ENCODE assay signal across 32 mouse cellular contexts in genomic region chr11:83540931-83541330, GRCm38 (mm10). TPM values are rescaled to one million over a fixed set of nuclear protein-coding genes. Genes with fewer than 3 reads are reported as not detected.
A peak's percentile ranks its signal among the peaks of the same experiment; 100 is the strongest.
DNase-seq lines count a peak whose midpoint lies in the region; ATAC-seq lines count a peak whose summit lies in the region.
"Had no signal": no experiment of that assay in that cellular context is flagged by ENCODE, and none has a peak within 500 bp of the region (broad histone marks: within the 10 kb centered on the region; RNA-seq: fewer than 3 reads in every experiment).

No protein-coding gene starts in this region.

- H3K27me3 ChIP-seq in limb, embryonic 10.5 days (ENCODE audit: low read depth, poor library complexity, severe bottlenecking), result no peaks in the 10 kb centered on the region
- H3K27me3 ChIP-seq: embryonic facial prominence, embryonic 12.5 days; heart, embryonic 15.5 days; liver, embryonic 13.5 days; midbrain, embryonic 13.5 days; neural tube, embryonic 12.5 days had no signal

- 86% methylated on average over 2 of the region's 2 CpGs for WGBS in limb, embryonic 10.5 days

- no peaks in the 10 kb centered on the region for H3K36me3 ChIP-seq in limb, embryonic 10.5 days
- H3K36me3 ChIP-seq: embryonic facial prominence, embryonic 12.5 days; heart, embryonic 15.5 days; liver, embryonic 13.5 days; midbrain, embryonic 13.5 days; neural tube, embryonic 12.5 days had no signal

- no peaks in the 10 kb centered on the region for H3K9me3 ChIP-seq in limb, embryonic 10.5 days (replicated peaks)
- H3K9me3 ChIP-seq: embryonic facial prominence, embryonic 12.5 days; heart, embryonic 15.5 days; liver, embryonic 13.5 days; midbrain, embryonic 13.5 days; neural tube, embryonic 12.5 days had no signal

- H3K4me3 ChIP-seq in limb, embryonic 10.5 days, result no peak overlapping the region
- H3K4me3 ChIP-seq: embryonic facial prominence, embryonic 12.5 days; heart, embryonic 15.5 days; liver, embryonic 13.5 days; midbrain, embryonic 13.5 days; neural tube, embryonic 12.5 days had no signal

- peak; percentile 10 for DNase-seq in CD4-positive, CD25-positive, alpha-beta regulatory T cell, adult 2 months (ENCODE audit: low read depth, low spot score)
- peak; percentile 45 for DNase-seq in 3T3-L1 (ENCODE audit: low read depth, low spot score)
- DNase-seq in thymus, postnatal 14 days, result no peak
- DNase-seq in limb, embryonic 10.5 days (ENCODE audit: low spot score), result no peak
- DNase-seq in cerebellum, postnatal 14 days, result no peak
- DNase-seq: adrenal gland, postnatal 36 days; cerebellum, adult 11 months; cerebellum, adult 9-11 months; forebrain, postnatal 0 days; gastrocnemius, postnatal 25 days; heart, postnatal 36 days; kidney, adult 18-20 months; kidney, postnatal 4 days; liver, embryonic 13.5 days; lung, embryonic 14.5 days; lung, postnatal 4 days; right cerebral cortex, postnatal 25 days; thymus, postnatal 36 days had no signal

- no peaks in the 10 kb centered on the region for H3K4me1 ChIP-seq in limb, embryonic 10.5 days
- H3K4me1 ChIP-seq: heart, embryonic 15.5 days; midbrain, embryonic 13.5 days; neural tube, embryonic 12.5 days had no signal

- ATAC-seq in CD4-positive, CD25-positive, alpha-beta regulatory T cell, adult 4 months, result no peak
- ATAC-seq in activated CD4-positive, CD25-positive, alpha-beta regulatory T cell, adult 4 months, result peak; percentile 10
- ATAC-seq in megakaryocyte, adult 5-6 weeks (ENCODE audit: poor library complexity, severe bottlenecking), result peak; percentile 51
- ATAC-seq: forebrain, postnatal 0 days; midbrain, embryonic 13.5 days had no signal

- no peak overlapping the region for H3K27ac ChIP-seq in limb, embryonic 10.5 days
- H3K27ac ChIP-seq: embryonic facial prominence, embryonic 12.5 days; heart, embryonic 15.5 days; hindbrain, embryonic 14.5 days; liver, embryonic 13.5 days; midbrain, embryonic 13.5 days; neural tube, embryonic 12.5 days had no signal

RNA-seq across cellular contexts. Expression of gene Ccl5, which starts 10.6 kb away (rescaled TPM):
- 100 to 1,000 TPM; 385 to 395 TPM for polyA plus RNA-seq in CD4-positive, CD25-positive, alpha-beta regulatory T cell, adult 4 months (2017; shearing (Covaris generic))
- polyA plus RNA-seq in activated CD4-positive, CD25-positive, alpha-beta regulatory T cell, adult 4 months (2017; shearing (Covaris generic)), result 100 to 1,000 TPM; 462 to 551 TPM
- 32.1 and 70.7 TPM in 2 replicates for total RNA-seq in megakaryocyte, adult 5-6 weeks (2015)
- total RNA-seq in megakaryocyte, adult 5-6 weeks (2017), result 7.2 and 11.1 TPM in 2 replicates
- polyA plus RNA-seq in limb, embryonic 10.5 days (2016; fragmentation: Nextera tagmentation; extraction: Ambion mirVana), result not detected in 2 replicates
- total RNA-seq: forebrain, postnatal 0 days; gastrocnemius, postnatal 25 days; layer of hippocampus, postnatal 10 days had no signal
- polyA plus RNA-seq: forebrain, embryonic 11.5 days; hindbrain, embryonic 14.5 days; limb, embryonic 11.5 days; midbrain, embryonic 13.5 days; neural tube, embryonic 12.5 days had no signal

RNA-seq across cellular contexts. Expression of gene Heatr9, which starts 19.0 kb away (rescaled TPM):
- under 1 TPM; 0.54 to 0.62 TPM for polyA plus RNA-seq in CD4-positive, CD25-positive, alpha-beta regulatory T cell, adult 4 months (2017; shearing (Covaris generic))
- under 1 TPM; 0.25 to 0.46 TPM for polyA plus RNA-seq in activated CD4-positive, CD25-positive, alpha-beta regulatory T cell, adult 4 months (2017; shearing (Covaris generic))
- not detected in 2 replicates for total RNA-seq in megakaryocyte, adult 5-6 weeks (2015)
- total RNA-seq in megakaryocyte, adult 5-6 weeks (2017), result not detected in 2 replicates
- polyA plus RNA-seq in limb, embryonic 10.5 days (2016; fragmentation: Nextera tagmentation; extraction: Ambion mirVana), result not detected in 2 replicates
- total RNA-seq: adrenal gland, postnatal 36 days; forebrain, postnatal 0 days; gastrocnemius, postnatal 25 days; heart, adult 8-10 months; heart, postnatal 36 days; layer of hippocampus, postnatal 10 days; left cerebral cortex, adult 8-10 months had no signal
- polyA plus RNA-seq: embryonic facial prominence, embryonic 12.5 days; forebrain, embryonic 11.5 days; forebrain, postnatal 0 days; heart, embryonic 15.5 days; hindbrain, embryonic 14.5 days; limb, embryonic 11.5 days; liver, embryonic 13.5 days; midbrain, embryonic 13.5 days; neural tube, embryonic 12.5 days; stomach, embryonic 14.5 days had no signal

RNA-seq across cellular contexts. Expression of gene Ccl9, which starts 37.5 kb away (rescaled TPM):
- polyA plus RNA-seq in CD4-positive, CD25-positive, alpha-beta regulatory T cell, adult 4 months (2017; shearing (Covaris generic)), result not detected
- polyA plus RNA-seq in activated CD4-positive, CD25-positive, alpha-beta regulatory T cell, adult 4 months (2017; shearing (Covaris generic)), result under 1 TPM in 1 of 2 experiments, not detected in 1; 0.67 TPM
- 447 and 459 TPM in 2 replicates for total RNA-seq in megakaryocyte, adult 5-6 weeks (2015)
- 282 and 303 TPM in 2 replicates for total RNA-seq in megakaryocyte, adult 5-6 weeks (2017)
- polyA plus RNA-seq in limb, embryonic 10.5 days (2016; fragmentation: Nextera tagmentation; extraction: Ambion mirVana), result 0.78 and 1.2 TPM in 2 replicates

RNA-seq across cellular contexts. Expression of gene Ccl6, which starts 52.0 kb away (rescaled TPM):
- polyA plus RNA-seq in CD4-positive, CD25-positive, alpha-beta regulatory T cell, adult 4 months (2017; shearing (Covaris generic)), result not detected
- polyA plus RNA-seq in activated CD4-positive, CD25-positive, alpha-beta regulatory T cell, adult 4 months (2017; shearing (Covaris generic)), result 1 to 10 TPM in 1 of 2 experiments, not detected in 1; 1.4 TPM
- 916 and 950 TPM in 2 replicates for total RNA-seq in megakaryocyte, adult 5-6 weeks (2015)
- 592 and 639 TPM in 2 replicates for total RNA-seq in megakaryocyte, adult 5-6 weeks (2017)
- polyA plus RNA-seq in limb, embryonic 10.5 days (2016; fragmentation: Nextera tagmentation; extraction: Ambion mirVana), result 1.3 and 1.6 TPM in 2 replicates

Comparison
In these comparisons a context has a peak if more than half of its experiments do, and no peak if none do; other contexts are left out.
1. DNase-seq: peak in CD4-positive, CD25-positive, alpha-beta regulatory T cell, adult 2 months (single experiment) and 3T3-L1 (single experiment); none in thymus, postnatal 14 days (single experiment), limb, embryonic 10.5 days (single experiment) and cerebellum, postnatal 14 days (0 of 2).
2. RNA of gene Ccl5, which starts 10.6 kb away (polyA plus RNA-seq): 462 to 551 TPM in activated CD4-positive, CD25-positive, alpha-beta regulatory T cell, adult 4 months and 385 to 395 TPM in CD4-positive, CD25-positive, alpha-beta regulatory T cell, adult 4 months; not detected in limb, embryonic 10.5 days; every median in the first group is over 100 times any median in the second.